Mouse (Mus musculus) left cerebral cortex, adult 8-10 months (tissue): ENCODE measurements around the gene Slc25a1. TPM values are rescaled to one million over a fixed set of nuclear protein-coding genes. Genes with fewer than 3 reads are reported as not detected.

ENCODE experiments used
- total RNA-seq, 4 experiments: library from RNA; stranded (reverse); gene quantifications; 2 replicates each; pipeline ENCODE4 v1.2.4; 2022

Slc25a1 gene
- total RNA-seq, 4 experiments from 2014 or later: 37.6 to 52.4 (median 45.9) TPM

Other genes with a start within 250 kb of the Slc25a1 start
- 10 to 100 TPM; 66.4 to 74.0 (median 69.3) TPM for gene Med15, start 195.3 kb downstream of the Slc25a1 start, total RNA-seq
- gene Klhl22, start 168.6 kb downstream of the Slc25a1 start, total RNA-seq: 100 to 1,000 TPM in 1 of 4 experiments, 10 to 100 TPM in 3; 82.2 to 105 (median 95.4) TPM
- 1 to 10 TPM; 4.1 to 4.3 (median 4.1) TPM for gene Scarf2, start 130.9 kb downstream of the Slc25a1 start, total RNA-seq
- 1 to 10 TPM; 2.7 to 5.1 (median 3.8) TPM for gene B830017H08Rik, start 95.1 kb downstream of the Slc25a1 start, total RNA-seq
- gene Car15, start 89.9 kb downstream of the Slc25a1 start, total RNA-seq: 10 to 100 TPM in 1 of 4 experiments, 1 to 10 TPM in 3; 6.5 to 13.3 (median 7.8) TPM
- 1 to 10 TPM; 1.1 to 1.3 (median 1.1) TPM for gene Gm20518, start 36.5 kb downstream of the Slc25a1 start, total RNA-seq
- gene Tssk1, start 34.0 kb downstream of the Slc25a1 start, total RNA-seq: not detected
- gene Dgcr2, start 29.7 kb downstream of the Slc25a1 start, total RNA-seq: 100 to 1,000 TPM in 2 of 4 experiments, 10 to 100 TPM in 2; 97.2 to 104 (median 101) TPM
- not detected for gene Tssk2, start 29.6 kb downstream of the Slc25a1 start, total RNA-seq
- 10 to 100 TPM; 27.0 to 34.5 (median 32.0) TPM for gene Ess2, start 16.9 kb downstream of the Slc25a1 start, total RNA-seq
- under 1 TPM in 1 of 4 experiments, not detected in 3; 0.52 TPM for gene Gsc2, start 13.2 kb downstream of the Slc25a1 start, total RNA-seq
- gene Vpreb2, start 52.2 kb upstream of the Slc25a1 start, total RNA-seq: under 1 TPM in 1 of 4 experiments, not detected in 3; 0.59 TPM
- 10 to 100 TPM; 69.8 to 89.4 (median 80.6) TPM for gene Dgcr6, start 124.6 kb upstream of the Slc25a1 start, total RNA-seq
- gene Prodh, start 162.0 kb upstream of the Slc25a1 start, total RNA-seq: 10 to 100 TPM; 27.2 to 45.1 (median 31.8) TPM
- gene Rtn4r, start 199.4 kb upstream of the Slc25a1 start, total RNA-seq: 100 to 1,000 TPM; 100 to 120 (median 105) TPM